Comparison of ENCODE assay signal across 8 mouse cellular contexts in the genomic region with DNA sequence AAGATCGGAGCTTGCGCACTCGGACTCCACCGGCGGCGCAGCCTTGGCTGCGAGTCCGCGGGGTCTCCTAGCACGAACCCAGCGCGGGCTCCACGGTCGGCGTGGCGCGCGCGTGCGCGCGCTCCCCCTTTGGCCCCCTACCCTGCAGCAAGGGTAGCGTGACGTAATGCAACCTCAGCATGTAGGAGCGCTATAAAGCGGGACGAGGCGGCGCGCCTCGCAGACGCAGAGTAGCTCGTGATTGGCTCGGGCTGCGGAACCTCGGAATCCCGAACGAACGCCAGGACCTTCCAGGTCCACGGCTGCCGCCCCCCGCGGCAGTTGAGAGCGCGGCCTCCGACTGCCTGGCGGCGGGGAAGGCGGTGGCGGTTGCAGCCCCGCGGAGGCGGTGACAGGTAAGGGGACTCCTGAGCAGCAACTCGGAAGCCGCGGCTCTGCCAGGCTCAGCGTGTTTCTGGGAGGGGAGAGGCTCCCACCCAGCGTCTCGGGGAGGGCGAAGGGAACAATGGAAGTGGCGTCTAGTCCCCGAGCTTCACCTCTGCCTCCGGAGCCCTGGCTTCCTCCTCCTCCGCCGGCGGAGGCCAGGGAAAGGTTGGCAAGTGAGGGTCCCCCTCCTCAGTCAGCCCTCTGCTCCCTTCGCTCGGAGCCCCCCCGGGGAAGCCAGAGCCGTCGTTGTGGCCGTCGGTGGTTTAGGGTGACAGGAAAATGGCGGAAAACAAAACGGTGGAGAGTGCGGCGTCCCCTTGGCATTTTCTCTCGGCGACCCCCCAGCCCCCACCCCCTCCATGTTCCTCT. TPM values are rescaled to one million over a fixed set of nuclear protein-coding genes. Genes with fewer than 3 reads are reported as not detected.
A peak's percentile ranks its signal among the peaks of the same experiment; 100 is the strongest.
DNase-seq lines count a peak whose midpoint lies in the region; ATAC-seq and TF ChIP-seq lines count a peak whose summit lies in the region.

A gene (plus strand): TSS at position 16 of the 795 bp plus-strand sequence.

- peaks cover 6% of the 10 kb centered on the region; the same call in 1 of the 2 replicates for H3K9me3 ChIP-seq in embryonic facial prominence, embryonic 10.5 days
- H3K9me3 ChIP-seq in heart, embryonic 13.5 days = no peaks in the 10 kb centered on the region
- 0 out of 2 replicates have a peak, but pooled peaks cover 4% of the 10 kb centered on the region for H3K9me3 ChIP-seq in kidney, embryonic 16.5 days (ENCODE audit: low read length)
- no peaks in the 10 kb centered on the region for H3K9me3 ChIP-seq in neural tube, embryonic 11.5 days (ENCODE audit: control insufficient read depth, low read length)

- peak; percentile 13 to 51 for DNase-seq in adrenal gland, adult (ENCODE audit: inconsistent age in 2 of 2, low spot score in 1 of 2)
- no peak for DNase-seq in adrenal gland, adult 8-10 months
- DNase-seq in embryonic facial prominence, embryonic 10.5 days (ENCODE audit: low spot score) = peak; percentile 89
- no peak for DNase-seq in liver, adult 2 months (ENCODE audit: extremely low read depth, low read depth, low spot score)
- peak; percentile 87 for DNase-seq in neural tube, embryonic 11.5 days (ENCODE audit: low spot score)
- DNase-seq in thymus, postnatal 10 days (ENCODE audit: low spot score in 2 of 2) = peak; percentile 36 to 40

- 15% methylated on average over 79 of the region's 79 CpGs for WGBS in embryonic facial prominence, embryonic 10.5 days
- 10% methylated on average over 78 of the region's 79 CpGs for WGBS in heart, embryonic 13.5 days
- 19% methylated on average over 65 of the region's 79 CpGs for WGBS in kidney, embryonic 16.5 days
- under 1% methylated on average over 63 of the region's 79 CpGs for WGBS in liver, adult 2 months
- 17% methylated on average over 71 of the region's 79 CpGs for WGBS in neural tube, embryonic 11.5 days

- H3K9ac ChIP-seq in heart, embryonic 13.5 days = peak within 1 kb of the TSS; percentile 85
- peak within 1 kb of the TSS; percentile 77 for H3K9ac ChIP-seq in kidney, embryonic 16.5 days (replicated peaks; ENCODE audit: low read length)
- H3K9ac ChIP-seq in liver, adult 2 months (ENCODE audit: low read depth, low read length) = 0 out of 2 replicates have a peak within 1 kb of the TSS, but pooled peaks have one; percentile 23
- H3K9ac ChIP-seq in neural tube, embryonic 11.5 days (ENCODE audit: low read length) = peak within 1 kb of the TSS; percentile 57

- H3K79me2 ChIP-seq in liver, adult 2 months (ENCODE audit: control insufficient read depth, insufficient read depth, low read length) = no peaks in the 10 kb centered on the region

- H3K4me1 ChIP-seq in embryonic facial prominence, embryonic 10.5 days = no peaks in the 10 kb centered on the region
- no peaks in the 10 kb centered on the region for H3K4me1 ChIP-seq in heart, embryonic 13.5 days
- no peaks in the 10 kb centered on the region for H3K4me1 ChIP-seq in kidney, embryonic 16.5 days (ENCODE audit: insufficient read depth, low read length)
- H3K4me1 ChIP-seq in liver, adult 2 months (ENCODE audit: control insufficient read depth, insufficient read depth, low read length) = no peaks in the 10 kb centered on the region; the same call in 1 of the 2 replicates
- H3K4me1 ChIP-seq in neural tube, embryonic 11.5 days (ENCODE audit: control insufficient read depth, insufficient read depth, low read length) = no peaks in the 10 kb centered on the region

- H3K4me2 ChIP-seq in heart, embryonic 13.5 days = peak within 1 kb of the TSS; percentile 70
- peak within 1 kb of the TSS; percentile 55 for H3K4me2 ChIP-seq in kidney, embryonic 16.5 days (replicated peaks; ENCODE audit: low read depth, low read length)
- H3K4me2 ChIP-seq in neural tube, embryonic 11.5 days (ENCODE audit: low read depth) = peak within 1 kb of the TSS; percentile 35

- 0 out of 2 replicates have a peak, but pooled peaks cover 4% of the 10 kb centered on the region for H3K27me3 ChIP-seq in embryonic facial prominence, embryonic 10.5 days (replicated peaks; ENCODE audit: low read depth, poor library complexity, severe bottlenecking)
- no peaks in the 10 kb centered on the region for H3K27me3 ChIP-seq in heart, embryonic 13.5 days (replicated peaks)
- no peaks in the 10 kb centered on the region for H3K27me3 ChIP-seq in kidney, embryonic 16.5 days (ENCODE audit: insufficient read depth, low read length)
- peaks cover 8% of the 10 kb centered on the region; the same call in 1 of the 2 replicates for H3K27me3 ChIP-seq in liver, adult 2 months (ENCODE audit: control insufficient read depth, insufficient read depth, low read length)
- no peaks in the 10 kb centered on the region for H3K27me3 ChIP-seq in neural tube, embryonic 11.5 days (ENCODE audit: control insufficient read depth, insufficient read depth, low read length)

- TF ChIP-seq CTCF in liver, adult 2 months (IDR thresholded peaks at IDR 0.05; ENCODE audit: low read depth, low read length) = no peak

- peak; percentile 88 for ATAC-seq in heart, embryonic 13.5 days (ENCODE audit: extremely low read depth, insufficient number of reproducible peaks, low FRiP score, low TSS enrichment)
- ATAC-seq in kidney, embryonic 16.5 days (ENCODE audit: low FRiP score, low TSS enrichment) = peak; percentile 97
- ATAC-seq in neural tube, embryonic 11.5 days (ENCODE audit: insufficient read depth, low FRiP score, low TSS enrichment) = peak; percentile 98

- H3K4me3 ChIP-seq in embryonic facial prominence, embryonic 10.5 days = peak within 1 kb of the TSS; percentile 73
- peak within 1 kb of the TSS; percentile 69 for H3K4me3 ChIP-seq in heart, embryonic 13.5 days
- peak within 1 kb of the TSS; percentile 61 for H3K4me3 ChIP-seq in kidney, embryonic 16.5 days (ENCODE audit: low read length)
- H3K4me3 ChIP-seq in liver, adult 2 months (ENCODE audit: insufficient read depth, low read depth, low read length) = peak within 1 kb of the TSS; percentile 57
- peak within 1 kb of the TSS; percentile 42 for H3K4me3 ChIP-seq in neural tube, embryonic 11.5 days (ENCODE audit: low read depth, low read length)

- peak within 1 kb of the TSS; percentile 90 for H3K27ac ChIP-seq in embryonic facial prominence, embryonic 10.5 days (replicated peaks)
- peak within 1 kb of the TSS; percentile 77 for H3K27ac ChIP-seq in heart, embryonic 13.5 days (replicated peaks)
- 0 out of 2 replicates have a peak within 1 kb of the TSS, but pooled peaks have one; percentile 38 for H3K27ac ChIP-seq in kidney, embryonic 16.5 days (ENCODE audit: low read length)
- no peak within 1 kb of the TSS for H3K27ac ChIP-seq in liver, adult 2 months (replicated peaks; ENCODE audit: insufficient read depth, low read depth, low read length)
- peak within 1 kb of the TSS; percentile 42 for H3K27ac ChIP-seq in neural tube, embryonic 11.5 days (ENCODE audit: low read depth, low read length)

- TF ChIP-seq POLR2A in liver, adult 2 months (IDR thresholded peaks at IDR 0.05; ENCODE audit: extremely low read depth, insufficient read depth, low read length) = no peak

- H3K36me3 ChIP-seq in embryonic facial prominence, embryonic 10.5 days (replicated peaks) = no peaks in the 10 kb centered on the region
- H3K36me3 ChIP-seq in heart, embryonic 13.5 days = no peaks in the 10 kb centered on the region
- H3K36me3 ChIP-seq in kidney, embryonic 16.5 days (ENCODE audit: insufficient read depth, low read length) = no peaks in the 10 kb centered on the region
- no peaks in the 10 kb centered on the region for H3K36me3 ChIP-seq in liver, adult 2 months (ENCODE audit: control insufficient read depth, insufficient read depth, low read length)
- H3K36me3 ChIP-seq in neural tube, embryonic 11.5 days (ENCODE audit: control insufficient read depth, insufficient read depth, low read length) = no peaks in the 10 kb centered on the region

RNA-seq across cellular contexts. Expression of the gene that starts here (rescaled TPM):
- total RNA-seq in adrenal gland, adult 8-10 months (2022) = under 1 TPM; 0.24 to 0.46 (median 0.38) TPM
- 20.6 and 21.1 TPM in 2 replicates for polyA plus RNA-seq in embryonic facial prominence, embryonic 10.5 days (2016; fragmentation: Nextera tagmentation; extraction: Ambion mirVana)
- polyA plus RNA-seq in heart, embryonic 13.5 days (2015; fragmentation: Nextera tagmentation; extraction: Ambion mirVana) = 6.8 and 7.3 TPM in 2 replicates
- 10.9 and 11.8 TPM in 2 replicates for polyA plus RNA-seq in kidney, embryonic 16.5 days (2015; fragmentation: Nextera tagmentation; extraction: Ambion mirVana)
- total RNA-seq in liver, adult 2 months (2014; rRNA removed) = 0.07 TPM in 1 of 2 replicates, not detected in the other
- 0.02 TPM in 1 of 2 replicates, not detected in the other for polyA plus RNA-seq in liver, adult 2 months (2012; rRNA removed)
- polyA plus RNA-seq in neural tube, embryonic 11.5 days (2014; fragmentation: Nextera tagmentation; extraction: Ambion mirVana) = 27.2 and 28.4 TPM in 2 replicates

Comparison
In these comparisons a context has a peak if more than half of its experiments do, and no peak if none do; other contexts are left out.
1. DNase-seq: peak in adrenal gland, adult (2 of 2), embryonic facial prominence, embryonic 10.5 days (single experiment), neural tube, embryonic 11.5 days (single experiment) and thymus, postnatal 10 days (2 of 2); none in adrenal gland, adult 8-10 months (single experiment) and liver, adult 2 months (single experiment).
2. H3K9ac ChIP-seq: peak in every context shown above with its lines; median percentile 85 in heart, embryonic 13.5 days; 77 in kidney, embryonic 16.5 days; 57 in neural tube, embryonic 11.5 days; 23 in liver, adult 2 months.
3. Peak in every context shown above with its lines, with median percentiles within 50 percentile points of each other: H3K4me3 ChIP-seq, ATAC-seq and H3K4me2 ChIP-seq.